Mouse (Mus musculus) gastrocnemius, postnatal 14 days (tissue): ENCODE results near the gene Zbtb34. TPM values are rescaled to one million over a fixed set of nuclear protein-coding genes. Genes with fewer than 3 reads are reported as not detected.

Experiments
- DNase-seq: peaks from one replicate; pipeline ENCODE4 v3.0.0; 2021; ENCODE audit warnings: mixed read lengths
- intact Hi-C: fragments of 180-260 bp; cut with DNase I; formaldehyde crosslinking; loops from one replicate; pipeline ENCODE4 v1.15.1; 2025; ENCODE audit warnings: low total_unique reads
- long read RNA-seq, 2 experiments: library from polyadenylated mRNA; stranded (forward); transcript quantifications; one replicate each; pipeline ENCODE4 v2.0.0; 2021
- total RNA-seq, 2 experiments: library from RNA; stranded (reverse); gene quantifications; 2 replicates each; pipeline ENCODE4 v1.2.3; 2021

Zbtb34 gene
- 1 to 10 TPM; 6.4 to 8.5 TPM for total RNA-seq
- long read RNA-seq, experiment 1, full-length matches to known transcripts, result 2 of 2 reads
- long read RNA-seq, experiment 1, partial matches to known transcripts, result 0 of 2 reads
- long read RNA-seq, experiment 1, other reads (novel, unspliced or antisense), result 0 of 2 reads
- long read RNA-seq, experiment 2, full-length matches to known transcripts, result 2 of 3 reads
- long read RNA-seq, experiment 2, partial matches to known transcripts, result 0 of 3 reads
- long read RNA-seq, experiment 2, other reads (novel, unspliced or antisense), result 1 of 3 reads

- DNase-seq, result peak; percentile 70
- intact Hi-C loops, result no loop called here
These were observed at the start of gene Zbtb34 for GRCm38 (mm10) chr2:33430771-33431699. Gene Zbtb34 (minus strand): TSS chr2:33431324.

DNA sequence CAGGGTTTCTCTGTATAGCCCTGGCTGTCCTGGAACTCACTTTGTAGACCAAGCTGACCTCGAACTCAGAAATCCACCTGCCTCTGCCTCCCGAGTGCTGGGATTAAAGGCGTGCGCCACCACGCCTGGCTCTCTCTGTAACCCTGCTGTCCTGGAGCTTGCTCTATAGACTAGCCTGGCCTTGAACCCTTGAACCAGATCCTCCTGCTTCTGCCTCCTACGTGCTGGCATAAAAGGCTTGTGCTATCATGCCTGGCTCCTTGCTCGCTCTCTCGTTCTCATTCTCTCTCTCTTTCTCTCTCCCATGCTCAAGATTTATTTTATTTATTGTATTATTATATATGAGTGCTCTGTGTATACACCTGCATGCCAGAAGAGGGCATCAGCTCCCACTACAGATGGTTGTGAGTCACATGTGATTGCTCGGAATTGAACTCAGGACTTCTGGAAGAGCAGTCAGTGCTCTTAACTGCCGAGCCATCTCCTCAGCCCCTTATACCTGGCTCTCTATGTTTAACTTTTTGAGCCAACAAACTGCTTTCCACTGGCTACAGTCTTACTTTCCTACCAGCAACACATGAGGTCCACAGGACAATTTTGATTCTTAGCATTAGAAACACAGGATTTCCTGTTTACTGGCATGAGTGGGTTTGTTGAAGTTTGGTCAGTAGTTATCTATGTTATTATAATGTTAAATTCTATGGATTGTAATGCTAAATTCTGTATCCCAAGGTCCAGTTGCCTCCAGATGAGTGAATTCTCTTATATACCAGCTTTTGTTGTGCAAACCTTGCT lies 47.0 kb upstream of the Zbtb34 start:
- DNase-seq, result no peak
- intact Hi-C loops, result no loop called here

- no peak for DNase-seq
- intact Hi-C loops, result no loop called here
These were observed 44.8 kb upstream of the Zbtb34 start for GRCm38 (mm10) chr2:33475961-33476360.

- DNase-seq, result peak; percentile 95
- intact Hi-C loops, result no loop called here
These were observed 37.5 kb upstream of the Zbtb34 start, which contains the start of gene Zbtb43 for GRCm38 (mm10) chr2:33468466-33469097. Gene Zbtb43 (minus strand): TSS chr2:33468559.

DNA sequence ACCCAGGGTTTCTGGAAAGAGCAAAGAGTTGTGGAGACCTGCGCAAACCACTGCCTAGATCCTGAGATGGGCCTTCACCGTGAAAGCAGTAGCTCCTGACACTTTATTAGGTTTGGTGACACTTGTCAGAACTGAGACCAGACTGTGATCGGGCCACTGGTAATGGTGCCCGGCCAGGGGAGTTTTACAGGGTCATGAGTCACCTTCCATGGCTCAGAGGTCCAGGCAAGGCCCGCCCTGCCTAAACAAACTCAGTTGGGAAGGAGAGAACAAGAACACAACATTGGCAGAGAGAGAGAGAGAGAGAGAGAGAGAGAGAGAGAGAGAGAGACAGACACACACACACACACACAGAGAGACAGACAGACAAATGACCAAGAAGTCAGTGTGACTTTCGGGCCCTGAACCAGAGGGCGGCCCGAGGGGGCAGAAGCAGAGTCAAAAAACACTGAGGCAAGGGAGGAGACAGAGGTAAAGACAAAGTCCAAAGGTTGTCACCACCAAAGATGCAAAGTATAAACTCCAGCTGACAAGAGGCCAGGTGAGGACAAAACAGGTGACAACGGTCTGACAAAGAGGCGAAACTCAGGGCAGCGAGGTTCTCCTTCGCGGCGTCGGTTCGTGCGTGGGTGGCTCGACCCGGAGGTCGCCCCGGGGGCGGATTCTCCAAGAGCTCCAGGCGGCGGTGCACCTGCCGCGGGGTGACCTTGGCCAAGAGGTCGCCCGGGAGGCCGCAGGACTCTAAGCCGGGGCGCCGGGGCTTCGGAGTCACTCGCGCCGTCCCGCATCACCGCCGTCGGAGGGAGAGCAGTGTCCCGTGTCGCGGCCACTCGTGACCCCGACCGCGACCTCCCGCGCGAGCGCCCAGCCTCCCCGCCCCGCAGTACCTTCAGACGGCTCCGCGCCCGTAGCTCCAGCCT lies 36.7 kb upstream of the Zbtb34 start:
- peak; percentile 20 for DNase-seq

GRCm38 (mm10) chr2:33465966-33466365 lies 34.8 kb upstream of the Zbtb34 start:
- DNase-seq, result peak; percentile 36
- intact Hi-C loops, result no loop called here

More for the DNA sequence above, 36.7 kb upstream of the Zbtb34 start:
- intact Hi-C loops, result no loop called here

GRCm38 (mm10) chr2:33465215-33465614 lies 34.1 kb upstream of the Zbtb34 start:
- no peak for DNase-seq
- intact Hi-C loops, result no loop called here

DNA sequence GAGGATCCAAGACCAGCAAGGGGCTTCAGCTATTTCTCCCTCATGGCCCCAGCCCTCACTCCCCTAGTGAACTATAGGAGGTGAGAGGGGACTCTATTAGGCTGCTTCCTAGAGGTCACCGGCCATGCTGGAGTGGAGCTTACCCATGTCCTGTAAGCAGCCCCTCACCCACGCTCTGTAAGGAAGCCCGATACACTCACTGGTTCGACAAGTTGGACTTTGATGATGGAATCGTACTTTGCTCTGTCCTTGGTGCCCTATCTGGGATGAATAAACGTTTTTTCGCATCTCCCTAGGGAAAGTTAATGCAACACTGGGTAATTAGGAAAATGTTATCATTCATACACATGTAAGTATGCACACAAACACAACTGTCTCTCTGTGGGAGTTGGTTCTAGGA lies 30.9 kb upstream of the Zbtb34 start:
- DNase-seq, result no peak
- intact Hi-C loops, result no loop called here

- intact Hi-C loops, result no loop called here
- no peak for DNase-seq
These were observed 29.9 kb upstream of the Zbtb34 start for GRCm38 (mm10) chr2:33461066-33461465.

DNA sequence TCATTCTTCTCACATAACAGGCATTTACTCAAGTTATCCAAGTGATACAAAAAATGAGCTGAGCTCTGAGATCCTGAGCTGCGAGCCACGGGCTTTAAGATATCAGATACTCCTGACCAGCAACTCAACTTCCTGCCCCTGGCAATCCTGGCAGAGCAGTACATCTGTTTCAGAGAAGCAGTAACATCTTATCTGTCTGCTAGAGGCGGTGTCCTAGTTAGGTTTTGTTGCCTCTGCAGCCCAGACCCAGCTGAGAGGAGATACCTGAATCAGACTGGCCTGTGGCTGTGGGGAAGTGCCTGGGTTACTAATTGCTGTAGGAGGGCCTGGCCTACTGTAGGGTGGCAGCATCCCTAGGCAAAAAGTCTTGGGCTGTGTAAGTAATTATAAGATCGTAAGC lies 28.5 kb upstream of the Zbtb34 start:
- no peak for DNase-seq
- intact Hi-C loops, result no loop called here

DNA sequence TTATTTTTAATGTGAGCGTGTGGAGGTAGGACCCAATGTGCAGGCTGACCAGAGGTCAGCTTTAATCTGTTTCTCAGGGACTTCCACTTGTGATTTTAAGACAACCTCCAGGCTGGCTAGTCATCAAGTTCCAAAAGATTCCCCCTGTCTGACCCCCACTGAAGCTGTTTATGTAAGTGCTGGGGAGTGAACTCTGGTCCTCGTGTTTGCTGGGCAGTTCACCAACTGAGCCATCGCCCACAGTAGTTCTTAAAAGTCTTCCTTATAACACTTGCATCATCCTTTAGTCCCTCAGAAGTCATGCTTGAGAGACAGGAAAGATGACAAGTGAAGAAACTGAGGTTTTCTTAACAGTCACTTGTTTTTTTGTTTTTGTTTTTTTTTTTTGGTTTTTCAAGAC lies 25.6 kb upstream of the Zbtb34 start:
- no peak for DNase-seq
- intact Hi-C loops, result no loop called here

GRCm38 (mm10) chr2:33456242-33456641 lies 25.1 kb upstream of the Zbtb34 start:
- no peak for DNase-seq
- intact Hi-C loops, result no loop called here

- intact Hi-C loops, result no loop called here
- DNase-seq, result no peak
These were observed 24.2 kb upstream of the Zbtb34 start for GRCm38 (mm10) chr2:33455350-33455749.

GRCm38 (mm10) chr2:33454816-33455215 lies 23.7 kb upstream of the Zbtb34 start:
- intact Hi-C loops, result no loop called here

GRCm38 (mm10) chr2:33453476-33453875 lies 22.4 kb upstream of the Zbtb34 start:
- intact Hi-C loops, result no loop called here
- no peak for DNase-seq

More at GRCm38 (mm10) chr2:33454816-33455215, 23.7 kb upstream of the Zbtb34 start:
- no peak for DNase-seq

DNA sequence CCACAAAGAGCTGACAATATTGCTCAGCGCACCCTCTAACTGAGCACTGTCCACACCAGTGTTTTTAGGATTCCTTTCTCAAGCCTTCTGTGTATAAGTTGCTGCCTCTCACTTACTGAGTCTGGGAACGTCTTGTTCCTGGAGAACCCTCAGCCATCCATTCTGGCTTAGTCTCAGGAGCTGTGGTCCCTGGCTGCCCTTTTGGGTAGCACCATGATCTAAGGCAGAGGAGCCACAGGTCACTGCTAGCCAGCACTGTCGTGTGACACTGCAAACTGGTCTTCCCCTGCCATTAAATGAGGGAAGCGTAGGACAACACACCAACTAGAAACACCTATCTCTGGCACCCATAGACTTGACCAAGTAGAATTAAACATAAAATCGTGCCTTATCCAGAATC lies 21.6 kb upstream of the Zbtb34 start:
- intact Hi-C loops, result no loop called here
- no peak for DNase-seq

GRCm38 (mm10) chr2:33452140-33452539 lies 21.0 kb upstream of the Zbtb34 start:
- peak; percentile 41 for DNase-seq
- intact Hi-C loops, result no loop called here
